Mouse (Mus musculus): Measurements from ENCODE around the gene Rab28. TPM values are rescaled to one million over a fixed set of nuclear protein-coding genes. Genes with fewer than 3 reads are reported as not detected.

Rab28 gene
- total and polyA plus RNA-seq, 3 experiments: 35.1 to 58.3 (median 40.5) TPM

- Histone ChIP-seq H3K36me3 (replicated peaks) (peaks cover 8% of the 10 kb centered on the region), H3K27me3 (ENCODE audit: insufficient read depth, low read length) (no peaks in the 10 kb centered on the region), H3K4me1 (ENCODE audit: insufficient read depth, low read depth, low read length) (no peaks in the 10 kb centered on the region), H3K4me3 (ENCODE audit: low read depth, low read length) (no peak overlapping the region), H3K9me3 (replicated peaks) (no peaks in the 10 kb centered on the region)
- DNase-seq (ENCODE audit: low spot score) (no peak), ATAC-seq (ENCODE audit: extremely low read depth, insufficient number of reproducible peaks, low FRiP score, poor library complexity, severe bottlenecking) (no peak)
- TF ChIP-seq POLR2AphosphoS5 (IDR thresholded peaks at IDR 0.05; ENCODE audit: insufficient replicate concordance, low read depth, low read length): no peak
Measured at GRCm38 (mm10) chr5:41618966-41619365, 89.0 kb downstream of the Rab28 start.

DNA sequence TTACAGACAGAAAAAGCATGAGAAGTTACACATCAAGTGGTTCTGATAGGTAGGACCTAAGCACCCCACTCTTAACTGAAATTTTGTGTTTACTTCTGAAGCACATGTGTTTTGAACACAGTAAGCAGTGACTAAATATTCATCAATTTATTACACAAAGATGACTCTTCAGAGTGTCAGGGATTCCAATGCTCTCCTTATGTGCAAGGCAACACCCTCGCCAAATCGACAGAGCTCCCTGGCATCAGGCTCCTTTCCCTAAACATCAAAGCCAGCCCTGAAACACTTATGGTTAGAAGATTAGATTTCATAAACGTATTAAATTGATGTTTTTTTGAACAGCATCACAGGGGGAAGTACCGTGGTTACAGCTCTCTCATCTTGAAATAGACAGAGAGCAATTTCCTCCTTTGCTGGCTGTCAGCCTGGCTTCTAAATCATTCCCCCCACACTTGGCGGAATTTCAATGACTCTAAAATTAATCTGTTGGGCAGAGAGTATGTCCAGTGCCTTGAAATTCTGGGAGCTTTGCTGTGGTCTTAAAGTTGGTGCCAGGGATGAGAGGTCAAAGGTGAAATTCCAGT is 97.4 kb downstream of the Rab28 start:
- DNase-seq (ENCODE audit: low spot score): no peak
- Histone ChIP-seq H3K4me3 (ENCODE audit: low read depth, low read length) (no peak overlapping the region), H3K27me3 (ENCODE audit: insufficient read depth, low read length) (no peaks in the 10 kb centered on the region), H3K9me3 (replicated peaks) (no peaks in the 10 kb centered on the region), H3K4me1 (ENCODE audit: insufficient read depth, low read depth, low read length) (no peaks in the 10 kb centered on the region), H3K36me3 (replicated peaks) (no peaks in the 10 kb centered on the region)
- no peak for ATAC-seq (ENCODE audit: extremely low read depth, insufficient number of reproducible peaks, low FRiP score, poor library complexity, severe bottlenecking)
- no peak for TF ChIP-seq POLR2AphosphoS5 (IDR thresholded peaks at IDR 0.05; ENCODE audit: insufficient replicate concordance, low read depth, low read length)
- no peak for TF ChIP-seq CTCF (IDR thresholded peaks at IDR 0.05; ENCODE audit: low read depth, low read length)
- TF ChIP-seq TAL1 (conservative IDR thresholded peaks at IDR 0.05; ENCODE audit: low read depth, low read length): no peak
- no peak for TF ChIP-seq GATA2 (IDR thresholded peaks at IDR 0.05; ENCODE audit: borderline replicate concordance, low read depth, low read length)
- no peak for TF ChIP-seq GATA1 (IDR thresholded peaks at IDR 0.05; ENCODE audit: borderline replicate concordance, low read length)

DNA sequence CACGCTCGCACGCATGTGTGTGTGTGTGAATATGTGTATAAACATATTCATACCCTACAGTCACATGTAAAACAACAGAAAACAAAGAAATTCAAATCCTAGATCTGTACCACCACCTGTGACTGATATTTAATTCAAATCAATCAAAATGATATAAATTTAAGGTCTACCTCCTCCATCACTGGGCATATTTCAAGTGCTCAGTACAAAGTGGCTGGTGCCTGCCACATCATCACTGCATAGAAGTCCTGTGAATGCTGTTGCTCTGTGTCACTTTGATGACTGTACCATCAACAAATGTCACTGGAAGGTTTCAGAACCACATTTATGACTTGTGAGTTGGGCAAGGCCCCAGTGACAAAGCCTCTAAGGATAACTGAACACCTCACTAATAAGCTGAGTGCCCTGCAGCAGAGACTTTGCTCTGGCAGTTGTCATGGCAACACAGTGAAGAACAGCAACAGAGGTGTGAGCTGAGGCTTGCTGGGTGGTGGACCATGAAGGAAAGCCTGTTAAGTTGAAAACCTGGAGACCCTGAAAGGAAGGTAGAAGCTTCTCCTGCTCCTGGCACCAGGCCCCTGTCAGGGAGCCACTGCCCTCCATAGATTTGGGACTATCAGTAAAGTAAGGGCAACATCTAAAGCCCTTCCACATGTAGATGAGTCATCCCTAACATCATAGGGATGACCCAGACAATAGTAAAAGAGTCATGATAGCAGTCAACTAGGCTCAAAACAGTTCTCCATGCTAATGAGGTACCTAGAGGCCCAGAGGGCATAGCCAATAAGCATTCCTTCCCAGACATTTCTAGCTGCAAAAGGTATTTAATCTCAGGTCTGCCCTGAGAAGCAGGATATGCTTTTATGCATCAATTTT is 111.5 kb downstream of the Rab28 start:
- no peaks in the 10 kb centered on the region for H3K4me1 ChIP-seq (ENCODE audit: insufficient read depth, low read depth, low read length)
- H3K9me3 ChIP-seq (replicated peaks): no peaks in the 10 kb centered on the region
- H3K27me3 ChIP-seq (ENCODE audit: insufficient read depth, low read length): peaks cover 3% of the 10 kb centered on the region; the same call in 1 of the 2 replicates
- H3K4me3 ChIP-seq (ENCODE audit: low read depth, low read length): no peak overlapping the region
- H3K36me3 ChIP-seq (replicated peaks): no peaks in the 10 kb centered on the region
- TF ChIP-seq CTCF (IDR thresholded peaks at IDR 0.05; ENCODE audit: low read depth, low read length) (no peak), POLR2AphosphoS5 (IDR thresholded peaks at IDR 0.05; ENCODE audit: insufficient replicate concordance, low read depth, low read length) (no peak), TAL1 (conservative IDR thresholded peaks at IDR 0.05; ENCODE audit: low read depth, low read length) (no peak), GATA2 (IDR thresholded peaks at IDR 0.05; ENCODE audit: borderline replicate concordance, low read depth, low read length) (no peak), GATA1 (IDR thresholded peaks at IDR 0.05; ENCODE audit: borderline replicate concordance, low read length) (no peak)
- DNase-seq (ENCODE audit: low spot score) (no peak), ATAC-seq (ENCODE audit: extremely low read depth, insufficient number of reproducible peaks, low FRiP score, poor library complexity, severe bottlenecking) (no peak)

DNA sequence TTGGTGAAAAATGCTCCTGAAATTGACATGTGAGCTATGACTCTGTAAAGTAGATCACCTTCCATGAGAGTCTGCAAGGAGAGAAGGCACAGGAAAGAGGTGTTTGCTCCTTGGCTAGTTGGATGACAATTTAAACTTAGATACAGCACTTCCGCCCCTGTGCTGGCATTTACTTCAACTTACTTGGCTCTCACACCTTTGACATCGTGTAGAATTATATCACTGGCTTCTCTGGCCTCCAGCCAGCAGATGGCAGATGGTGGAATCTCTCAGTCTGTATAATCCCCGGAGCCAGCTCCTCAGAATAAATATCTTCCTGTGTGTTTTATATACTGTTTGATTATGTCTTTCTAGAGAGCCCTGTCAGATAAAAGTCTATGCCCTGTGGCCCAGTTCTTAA is 112.8 kb downstream of the Rab28 start:
- Histone ChIP-seq H3K36me3 (replicated peaks) (no peaks in the 10 kb centered on the region), H3K27me3 (ENCODE audit: insufficient read depth, low read length) (peaks cover 3% of the 10 kb centered on the region; the same call in 1 of the 2 replicates), H3K4me3 (ENCODE audit: low read depth, low read length) (no peak overlapping the region), H3K9me3 (replicated peaks) (no peaks in the 10 kb centered on the region), H3K4me1 (ENCODE audit: insufficient read depth, low read depth, low read length) (no peaks in the 10 kb centered on the region)
- ATAC-seq (ENCODE audit: extremely low read depth, insufficient number of reproducible peaks, low FRiP score, poor library complexity, severe bottlenecking) (no peak), DNase-seq (ENCODE audit: low spot score) (no peak)
- TF ChIP-seq POLR2AphosphoS5 (IDR thresholded peaks at IDR 0.05; ENCODE audit: insufficient replicate concordance, low read depth, low read length): no peak
- no peak for TF ChIP-seq GATA1 (IDR thresholded peaks at IDR 0.05; ENCODE audit: borderline replicate concordance, low read length)
- TF ChIP-seq CTCF (IDR thresholded peaks at IDR 0.05; ENCODE audit: low read depth, low read length): no peak
- no peak for TF ChIP-seq TAL1 (conservative IDR thresholded peaks at IDR 0.05; ENCODE audit: low read depth, low read length)
- no peak for TF ChIP-seq GATA2 (IDR thresholded peaks at IDR 0.05; ENCODE audit: borderline replicate concordance, low read depth, low read length)

DNA sequence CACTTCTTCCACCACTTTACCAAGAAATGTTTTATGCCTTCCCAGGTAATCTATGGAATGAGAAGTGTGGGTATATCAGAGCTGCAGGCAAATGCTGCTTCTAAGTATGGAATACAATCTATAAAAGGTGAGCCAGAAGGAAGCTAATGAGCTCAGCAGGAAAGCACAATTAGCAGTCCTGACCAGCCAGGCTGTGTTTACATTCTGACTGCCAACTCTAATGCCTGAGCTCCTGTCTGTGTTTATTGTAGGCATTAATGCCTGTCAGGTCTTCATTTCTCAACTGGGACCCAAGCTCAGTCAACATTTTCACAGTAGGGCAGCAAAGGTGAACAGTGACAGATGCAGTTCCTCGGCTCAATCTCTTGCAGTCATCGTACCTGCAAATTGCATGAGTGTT is 129.9 kb downstream of the Rab28 start:
- Histone ChIP-seq H3K4me3 (ENCODE audit: low read depth, low read length) (no peak overlapping the region), H3K4me1 (ENCODE audit: insufficient read depth, low read depth, low read length) (no peaks in the 10 kb centered on the region), H3K27me3 (ENCODE audit: insufficient read depth, low read length) (no peaks in the 10 kb centered on the region), H3K9me3 (replicated peaks) (no peaks in the 10 kb centered on the region), H3K36me3 (replicated peaks) (no peaks in the 10 kb centered on the region)
- no peak for TF ChIP-seq GATA2 (IDR thresholded peaks at IDR 0.05; ENCODE audit: borderline replicate concordance, low read depth, low read length)
- no peak for TF ChIP-seq TAL1 (conservative IDR thresholded peaks at IDR 0.05; ENCODE audit: low read depth, low read length)
- TF ChIP-seq GATA1 (IDR thresholded peaks at IDR 0.05; ENCODE audit: borderline replicate concordance, low read length): no peak
- no peak for TF ChIP-seq POLR2AphosphoS5 (IDR thresholded peaks at IDR 0.05; ENCODE audit: insufficient replicate concordance, low read depth, low read length)
- TF ChIP-seq CTCF (IDR thresholded peaks at IDR 0.05; ENCODE audit: low read depth, low read length): no peak
- no peak for ATAC-seq (ENCODE audit: extremely low read depth, insufficient number of reproducible peaks, low FRiP score, poor library complexity, severe bottlenecking)
- DNase-seq (ENCODE audit: low spot score): no peak

Other genes starting within 250 kb of the Rab28 start
- gene Nkx3-2, start 56.3 kb upstream of the Rab28 start, total RNA-seq (2014; fragmentation: Nextera tagmentation): not detected in 2 replicates
- gene Nkx3-2, start 56.3 kb upstream of the Rab28 start, total RNA-seq (2017): not detected in 2 replicates
- gene Nkx3-2, start 56.3 kb upstream of the Rab28 start, polyA plus RNA-seq (2012): not detected in 2 replicates
- 72.1 and 86.7 TPM in 2 replicates for gene Bod1l, start 136.2 kb upstream of the Rab28 start, total RNA-seq (2014; fragmentation: Nextera tagmentation)
- gene Bod1l, start 136.2 kb upstream of the Rab28 start, total RNA-seq (2017): 40.8 and 50.6 TPM in 2 replicates
- gene Bod1l, start 136.2 kb upstream of the Rab28 start, polyA plus RNA-seq (2012): 7.8 and 9.4 TPM in 2 replicates